Mouse (Mus musculus) lung, postnatal 0 days (tissue): ENCODE results near the gene Mast3. TPM values are rescaled to one million over a fixed set of nuclear protein-coding genes. Genes with fewer than 3 reads are reported as not detected.
A peak's percentile ranks its signal among the peaks of the same experiment; 100 is the strongest.

Experiments used
- ATAC-seq: fragments of 200-750 bp; cut with Nextera tagmentation; 2 replicates; pipeline ENCODE4 v1.8.0; 2017; ENCODE audit warnings: moderate library complexity
- DNase-seq: peaks from one replicate; pipeline ENCODE4 v3.0.0-alpha.2; 2016; ENCODE audit warnings: low spot score
- H3K27ac ChIP-seq: fragments of 300-500 bp; sonication (generic); 2 replicates; pipeline ENCODE4 v1.5.1; 2014; ENCODE audit warnings: antibody characterized with exemption, mild to moderate bottlenecking, low read length, mixed read lengths
- H3K27me3 ChIP-seq: fragments of 300-500 bp; sonication (generic); replicated peaks from 2 replicates; pipeline ENCODE4 v1.6.1; 2014; ENCODE audit warnings: low read length, mixed read lengths; ENCODE audit not compliant: insufficient read depth
- H3K36me3 ChIP-seq: fragments of 300-500 bp; sonication (generic); 2 replicates; pipeline ENCODE4 v1.6.1; 2014; ENCODE audit warnings: low read length, mixed read lengths; ENCODE audit not compliant: insufficient read depth
- H3K4me1 ChIP-seq: fragments of 300-500 bp; sonication (generic); 2 replicates; pipeline ENCODE4 v1.6.1; 2014; ENCODE audit warnings: antibody characterized with exemption, low read depth, low read length, mixed read lengths; ENCODE audit not compliant: insufficient read depth
- H3K4me2 ChIP-seq: fragments of 300-500 bp; sonication (generic); replicated peaks from 2 replicates; pipeline ENCODE4 v1.6.1; 2014; ENCODE audit warnings: low read depth, mild to moderate bottlenecking, low read length, moderate library complexity, mixed read lengths
- H3K4me3 ChIP-seq: fragments of 300-500 bp; sonication (generic); 2 replicates; pipeline ENCODE4 v1.5.1; 2014; ENCODE audit warnings: low read depth, low read length
- H3K9ac ChIP-seq: fragments of 300-500 bp; sonication (generic); replicated peaks from 2 replicates; pipeline ENCODE4 v1.6.1; 2014; ENCODE audit warnings: low read depth, mild to moderate bottlenecking
- H3K9me3 ChIP-seq: fragments of 300-500 bp; sonication (generic); 2 replicates; pipeline ENCODE4 v1.6.1; 2016; ENCODE audit warnings: low read length, mixed read lengths
- CTCF ChIP-seq: IDR thresholded peaks from 2 replicates; pipeline ENCODE4 v1.5.1; 2016; ENCODE audit warnings: antibody characterized with exemption, mild to moderate bottlenecking
- EP300 ChIP-seq: IDR thresholded peaks from 2 replicates; pipeline ENCODE4 v1.6.1; 2016; ENCODE audit warnings: antibody characterized with exemption, mild to moderate bottlenecking, control low read depth
- WGBS: fragments of 180-500 bp; shearing (Covaris S2); extraction: QIAGEN DNeasy Blood & Tissue Kit; methylation state at CpG from one replicate; pipeline ENCODE4 v1.1.7; 2014; 5-methylcytosine and 5-hydroxymethylcytosine counted together
- polyA plus RNA-seq: library from polyadenylated mRNA; unstranded; fragments of >200 nt; fragmentation: Nextera tagmentation; extraction: Ambion mirVana; gene quantifications from 2 replicates; pipeline ENCODE4 v1.2.1, GENCODE M21; 2015

Mast3 gene
- polyA plus RNA-seq, 1 experiment from 2014 or later: 7.6 TPM

GRCm38 (mm10) chr8:70764026-70764425 lies 40.8 kb downstream of the Mast3 start:
- TF ChIP-seq CTCF: no peak
- TF ChIP-seq EP300: no peak
- H3K9me3 ChIP-seq: no peaks in the 10 kb centered on the region
- 0 out of 2 replicates have a peak, but pooled peaks cover 4% of the 10 kb centered on the region for H3K36me3 ChIP-seq
- no peak overlapping the region for H3K9ac ChIP-seq
- H3K4me3 ChIP-seq: no peak overlapping the region
- no peak for DNase-seq
- no peaks in the 10 kb centered on the region for H3K27me3 ChIP-seq
- 67% methylated on average over 8 of the region's 8 CpGs for WGBS
- no peak overlapping the region for H3K27ac ChIP-seq
- H3K4me2 ChIP-seq: no peak overlapping the region
- ATAC-seq: no peak
- peaks cover 12% of the 10 kb centered on the region; the same call in 1 of the 2 replicates for H3K4me1 ChIP-seq

DNA sequence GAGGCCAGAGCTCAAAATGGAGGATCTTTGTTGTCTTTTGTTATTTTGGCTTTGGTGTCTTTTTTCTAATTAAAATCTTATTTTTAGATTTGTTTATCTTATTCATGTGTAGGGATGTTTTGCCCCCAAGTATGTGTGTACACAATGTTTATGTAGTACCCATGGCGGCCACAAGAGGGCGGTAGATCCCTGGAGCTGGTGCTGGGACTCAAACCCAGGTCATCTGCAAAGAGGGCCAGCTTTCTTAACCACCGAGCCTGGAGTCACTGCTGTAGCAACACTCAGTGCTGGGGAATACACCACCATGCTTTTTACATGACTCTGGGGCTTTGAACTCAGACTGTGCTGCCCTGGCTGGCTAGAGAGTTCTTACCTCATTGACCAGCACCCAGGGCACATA lies 41.5 kb downstream of the Mast3 start:
- ATAC-seq (no peak), DNase-seq (no peak)
- no peak for TF ChIP-seq EP300
- TF ChIP-seq CTCF: peak; percentile 85
- H3K4me3 ChIP-seq: no peak overlapping the region
- 10% methylated on average over 3 of the region's 3 CpGs for WGBS
- no peak overlapping the region for H3K9ac ChIP-seq
- no peaks in the 10 kb centered on the region for H3K27me3 ChIP-seq
- no peak overlapping the region for H3K4me2 ChIP-seq
- H3K9me3 ChIP-seq: no peaks in the 10 kb centered on the region
- H3K36me3 ChIP-seq: no peaks in the 10 kb centered on the region
- H3K27ac ChIP-seq: no peak overlapping the region
- H3K4me1 ChIP-seq: peaks cover 12% of the 10 kb centered on the region; the same call in 1 of the 2 replicates

GRCm38 (mm10) chr8:70762118-70762517 lies 42.7 kb downstream of the Mast3 start:
- ATAC-seq (no peak), DNase-seq (no peak)
- Histone ChIP-seq H3K4me1 (peaks cover 12% of the 10 kb centered on the region; the same call in 1 of the 2 replicates), H3K27ac (no peak overlapping the region), H3K27me3 (no peaks in the 10 kb centered on the region), H3K9ac (no peak overlapping the region), H3K36me3 (peaks cover under 1% of the 10 kb centered on the region; the same call in 1 of the 2 replicates), H3K4me3 (no peak overlapping the region), H3K4me2 (no peak overlapping the region), H3K9me3 (no peaks in the 10 kb centered on the region)
- TF ChIP-seq CTCF (no peak), EP300 (no peak)
- WGBS: 78% methylated on average over 1 of the region's 1 CpGs

DNA sequence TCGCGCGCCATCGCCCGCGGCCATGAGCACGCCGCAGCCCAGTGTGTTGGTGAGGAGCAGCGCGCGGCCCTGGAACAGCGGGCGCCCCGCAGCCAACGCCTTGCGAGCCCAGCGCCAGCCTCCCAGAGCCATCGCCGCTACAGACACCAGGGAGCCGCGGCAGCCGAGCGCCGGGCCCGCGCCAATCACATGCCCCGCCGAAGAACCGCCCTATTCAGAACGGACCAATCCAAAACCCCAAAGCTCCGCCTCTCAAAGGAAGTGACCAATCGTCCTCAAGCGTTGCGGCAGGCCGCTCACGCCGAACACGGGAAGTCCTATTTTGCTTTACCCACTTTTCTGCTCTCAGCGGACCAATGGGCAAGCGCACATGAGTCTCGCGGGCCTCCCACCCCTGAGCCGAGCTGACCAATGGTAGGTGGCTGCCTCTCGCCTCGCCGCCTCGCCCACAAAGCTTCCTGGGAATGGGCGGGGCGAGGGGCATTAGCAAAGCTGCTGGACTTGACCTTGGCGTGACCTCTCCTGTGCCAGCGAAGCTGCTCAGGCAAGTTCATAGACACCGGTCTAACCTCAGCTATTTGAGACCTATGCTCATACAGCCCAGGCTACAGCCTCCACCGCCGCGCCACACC lies 44.0 kb downstream of the Mast3 start, which contains the start of gene Mpv17l2:
Gene Mpv17l2 (minus strand): TSS at position 172 of the 632 bp plus-strand sequence.
- ATAC-seq (peak; percentile 95), DNase-seq (peak; percentile 100)
- H3K9me3 ChIP-seq: no peaks in the 10 kb centered on the region
- H3K4me1 ChIP-seq: peaks cover 12% of the 10 kb centered on the region; the same call in 1 of the 2 replicates
- H3K4me3 ChIP-seq: peak within 1 kb of the TSS; percentile 55
- H3K9ac ChIP-seq: peak within 1 kb of the TSS; percentile 79
- peak; percentile 55; the same call in 1 of the 2 replicates for TF ChIP-seq EP300
- TF ChIP-seq CTCF: no peak
- under 1% methylated on average over 51 of the region's 55 CpGs for WGBS
- H3K4me2 ChIP-seq: peak within 1 kb of the TSS; percentile 99
- no peaks in the 10 kb centered on the region for H3K27me3 ChIP-seq
- H3K36me3 ChIP-seq: peaks cover 8% of the 10 kb centered on the region; the same call in 1 of the 2 replicates
- peak within 1 kb of the TSS; percentile 87 for H3K27ac ChIP-seq

DNA sequence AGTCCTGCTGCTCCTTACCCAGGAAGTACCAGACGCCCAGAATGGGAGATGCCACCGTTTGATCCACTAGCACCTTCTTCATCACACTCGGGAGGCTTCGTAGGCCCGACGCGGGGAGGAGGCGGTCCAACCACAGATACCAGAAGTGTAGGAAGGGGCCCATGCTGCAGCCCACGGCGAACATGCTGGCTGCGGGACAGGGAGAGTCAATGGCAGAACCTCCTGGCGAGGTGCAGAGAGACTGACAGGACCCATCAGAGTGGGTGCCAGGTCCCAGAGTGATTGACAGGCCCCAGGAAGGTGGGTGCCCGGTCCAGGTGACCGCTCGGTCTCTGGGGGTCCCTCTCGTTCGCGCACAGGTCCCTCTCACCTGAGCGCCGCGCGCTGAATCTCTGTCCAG lies 44.5 kb downstream of the Mast3 start:
- H3K4me2 ChIP-seq: peak overlapping the region; percentile 99
- ATAC-seq (peak; percentile 1), DNase-seq (no peak)
- under 1% methylated on average over 22 of the region's 22 CpGs for WGBS
- TF ChIP-seq CTCF: no peak
- TF ChIP-seq EP300: no peak
- no peaks in the 10 kb centered on the region for H3K9me3 ChIP-seq
- peaks cover 8% of the 10 kb centered on the region; the same call in 1 of the 2 replicates for H3K36me3 ChIP-seq
- H3K27me3 ChIP-seq: no peaks in the 10 kb centered on the region
- peak overlapping the region; percentile 55 for H3K4me3 ChIP-seq
- peak overlapping the region; percentile 87 for H3K27ac ChIP-seq
- H3K9ac ChIP-seq: peak overlapping the region; percentile 79
- H3K4me1 ChIP-seq: peaks cover 12% of the 10 kb centered on the region; the same call in 1 of the 2 replicates

GRCm38 (mm10) chr8:70758616-70759561 lies 46.0 kb downstream of the Mast3 start:
- Histone ChIP-seq H3K4me1 (peaks cover 12% of the 10 kb centered on the region; the same call in 1 of the 2 replicates), H3K27me3 (no peaks in the 10 kb centered on the region), H3K4me2 (0 out of 2 replicates have a peak overlapping the region, but pooled peaks have one; percentile 99), H3K36me3 (peaks cover 8% of the 10 kb centered on the region; the same call in 1 of the 2 replicates), H3K9ac (no peak overlapping the region), H3K9me3 (no peaks in the 10 kb centered on the region), H3K4me3 (no peak overlapping the region), H3K27ac (peak overlapping the region; percentile 87)
- ATAC-seq: peak; percentile 4
- WGBS: 54% methylated on average over 19 of the region's 19 CpGs
- peak; percentile 87 for DNase-seq
- TF ChIP-seq CTCF (no peak), EP300 (no peak)
